Mouse (Mus musculus) G1E (cell line): ENCODE data around the gene Itga5.

Source experiments
- CTCF ChIP-seq: IDR thresholded peaks from 2 replicates; pipeline ENCODE4 v1.5.1; 2012; ENCODE audit warnings: low read depth, low read length, inconsistent platforms, mixed read lengths
- GATA1 ChIP-seq: IDR thresholded peaks from 2 replicates; pipeline ENCODE4 v1.6.1; 2012; ENCODE audit warnings: borderline replicate concordance, low read length, inconsistent platforms, mixed read lengths
- TAL1 ChIP-seq: conservative IDR thresholded peaks from 2 replicates; pipeline ENCODE4 v1.6.1; 2012; ENCODE audit warnings: low read depth, low read length, inconsistent platforms, mixed read lengths

DNA sequence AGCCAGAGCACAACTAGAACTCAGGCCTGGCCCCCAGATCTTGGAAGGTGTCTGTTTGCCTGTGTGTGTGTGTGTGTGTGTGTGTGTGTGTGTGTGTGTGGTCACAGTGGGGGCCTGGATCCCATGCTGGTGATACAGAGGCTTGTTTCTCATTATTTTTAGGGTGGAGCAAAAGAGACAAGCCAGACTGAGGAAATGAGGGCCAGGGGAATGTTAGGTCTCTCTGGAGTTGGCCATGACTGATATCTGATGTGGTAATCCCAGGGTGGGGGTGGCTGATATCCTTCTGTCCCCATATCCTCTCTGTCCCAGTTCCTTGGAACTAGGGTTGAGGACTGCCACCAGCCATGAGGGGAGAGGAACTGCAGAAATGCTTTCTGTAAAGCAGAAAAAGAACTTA is 49.4 kb downstream of the Itga5 start:
- no peak for TF ChIP-seq CTCF
- no peak for TF ChIP-seq GATA1
- no peak for TF ChIP-seq TAL1
